Mouse (Mus musculus): ENCODE measurements around the gene Prr5l. TPM values are rescaled to one million over a fixed set of nuclear protein-coding genes. Genes with fewer than 3 reads are reported as not detected.

Prr5l gene
- polyA plus RNA-seq, 2 experiments = 16.4 to 27.3 TPM

- no peak for TF ChIP-seq POLR2A (IDR thresholded peaks at IDR 0.05; ENCODE audit: borderline replicate concordance, extremely low read depth, insufficient read depth, insufficient read length)
- DNase-seq (ENCODE audit: low spot score) (no peak), ATAC-seq (ENCODE audit: low FRiP score, low read depth) (no peak)
- Histone ChIP-seq H3K9me3 (ENCODE audit: control insufficient read depth, low read length) (no peaks in the 10 kb centered on the region), H3K9ac (ENCODE audit: low read depth, low read length, severe bottlenecking) (no peak overlapping the region), H3K4me1 (ENCODE audit: control insufficient read depth, insufficient read depth, low read length) (no peaks in the 10 kb centered on the region), H3K36me3 (ENCODE audit: control insufficient read depth, insufficient read depth, low read length) (no peaks in the 10 kb centered on the region), H3K4me3 (replicated peaks; ENCODE audit: low read length) (no peak overlapping the region), H3K4me2 (replicated peaks; ENCODE audit: low read depth, low read length, severe bottlenecking) (no peak overlapping the region), H3K27ac (replicated peaks; ENCODE audit: low read depth, low read length) (no peak overlapping the region), H3K27me3 (ENCODE audit: control insufficient read depth, insufficient read depth, low read length) (no peaks in the 10 kb centered on the region)
- WGBS = 84% methylated on average over 1 of the region's 1 CpGs
Measured at GRCm38 (mm10) chr2:101820816-101821215, 62.0 kb downstream of the Prr5l start.

GRCm38 (mm10) chr2:101818986-101819764 lies 63.7 kb downstream of the Prr5l start:
- Histone ChIP-seq H3K9ac (ENCODE audit: low read depth, low read length, severe bottlenecking) (no peak overlapping the region), H3K36me3 (ENCODE audit: control insufficient read depth, insufficient read depth, low read length) (no peaks in the 10 kb centered on the region), H3K4me1 (ENCODE audit: control insufficient read depth, insufficient read depth, low read length) (0 out of 2 replicates have a peak, but pooled peaks cover 4% of the 10 kb centered on the region), H3K9me3 (ENCODE audit: control insufficient read depth, low read length) (no peaks in the 10 kb centered on the region), H3K4me2 (replicated peaks; ENCODE audit: low read depth, low read length, severe bottlenecking) (no peak overlapping the region), H3K27ac (replicated peaks; ENCODE audit: low read depth, low read length) (no peak overlapping the region), H3K27me3 (ENCODE audit: control insufficient read depth, insufficient read depth, low read length) (no peaks in the 10 kb centered on the region), H3K4me3 (replicated peaks; ENCODE audit: low read length) (no peak overlapping the region)
- 73% methylated on average over 7 of the region's 7 CpGs for WGBS
- ATAC-seq (ENCODE audit: low FRiP score, low read depth) (no peak), DNase-seq (ENCODE audit: low spot score) (no peak)
- TF ChIP-seq POLR2A (IDR thresholded peaks at IDR 0.05; ENCODE audit: borderline replicate concordance, extremely low read depth, insufficient read depth, insufficient read length) = no peak

GRCm38 (mm10) chr2:101816646-101817308 lies 66.0 kb downstream of the Prr5l start:
- ATAC-seq (ENCODE audit: low FRiP score, low read depth) (no peak), DNase-seq (ENCODE audit: low spot score) (no peak)
- Histone ChIP-seq H3K4me1 (ENCODE audit: control insufficient read depth, insufficient read depth, low read length) (0 out of 2 replicates have a peak, but pooled peaks cover 4% of the 10 kb centered on the region), H3K9ac (ENCODE audit: low read depth, low read length, severe bottlenecking) (no peak overlapping the region), H3K27ac (replicated peaks; ENCODE audit: low read depth, low read length) (no peak overlapping the region), H3K36me3 (ENCODE audit: control insufficient read depth, insufficient read depth, low read length) (no peaks in the 10 kb centered on the region), H3K4me2 (replicated peaks; ENCODE audit: low read depth, low read length, severe bottlenecking) (no peak overlapping the region), H3K27me3 (ENCODE audit: control insufficient read depth, insufficient read depth, low read length) (no peaks in the 10 kb centered on the region), H3K4me3 (replicated peaks; ENCODE audit: low read length) (no peak overlapping the region), H3K9me3 (ENCODE audit: control insufficient read depth, low read length) (no peaks in the 10 kb centered on the region)
- TF ChIP-seq POLR2A (IDR thresholded peaks at IDR 0.05; ENCODE audit: borderline replicate concordance, extremely low read depth, insufficient read depth, insufficient read length) = no peak
- 79% methylated on average over 3 of the region's 3 CpGs for WGBS

GRCm38 (mm10) chr2:101815250-101815934 lies 67.4 kb downstream of the Prr5l start:
- no peak for DNase-seq (ENCODE audit: low spot score)
- Histone ChIP-seq H3K27ac (replicated peaks; ENCODE audit: low read depth, low read length) (no peak overlapping the region), H3K4me3 (replicated peaks; ENCODE audit: low read length) (no peak overlapping the region), H3K36me3 (ENCODE audit: control insufficient read depth, insufficient read depth, low read length) (no peaks in the 10 kb centered on the region), H3K27me3 (ENCODE audit: control insufficient read depth, insufficient read depth, low read length) (no peaks in the 10 kb centered on the region), H3K9me3 (ENCODE audit: control insufficient read depth, low read length) (no peaks in the 10 kb centered on the region), H3K4me1 (ENCODE audit: control insufficient read depth, insufficient read depth, low read length) (0 out of 2 replicates have a peak, but pooled peaks cover 7% of the 10 kb centered on the region), H3K9ac (ENCODE audit: low read depth, low read length, severe bottlenecking) (no peak overlapping the region), H3K4me2 (replicated peaks; ENCODE audit: low read depth, low read length, severe bottlenecking) (no peak overlapping the region)
- TF ChIP-seq POLR2A (IDR thresholded peaks at IDR 0.05; ENCODE audit: borderline replicate concordance, extremely low read depth, insufficient read depth, insufficient read length) = no peak
- 31% methylated on average over 5 of the region's 5 CpGs for WGBS
- ATAC-seq (ENCODE audit: low FRiP score, low read depth) = peak; percentile 44; the same call in 1 of the 2 replicates

GRCm38 (mm10) chr2:101814272-101814625 lies 68.6 kb downstream of the Prr5l start:
- H3K9me3 ChIP-seq (ENCODE audit: control insufficient read depth, low read length) = no peaks in the 10 kb centered on the region
- ATAC-seq (ENCODE audit: low FRiP score, low read depth) = no peak

More at GRCm38 (mm10) chr2:101814272-101814625, 68.6 kb downstream of the Prr5l start:
- Histone ChIP-seq H3K4me1 (ENCODE audit: control insufficient read depth, insufficient read depth, low read length) (0 out of 2 replicates have a peak, but pooled peaks cover 9% of the 10 kb centered on the region), H3K4me2 (replicated peaks; ENCODE audit: low read depth, low read length, severe bottlenecking) (no peak overlapping the region), H3K9ac (ENCODE audit: low read depth, low read length, severe bottlenecking) (no peak overlapping the region), H3K36me3 (ENCODE audit: control insufficient read depth, insufficient read depth, low read length) (no peaks in the 10 kb centered on the region), H3K4me3 (replicated peaks; ENCODE audit: low read length) (no peak overlapping the region), H3K27me3 (ENCODE audit: control insufficient read depth, insufficient read depth, low read length) (no peaks in the 10 kb centered on the region), H3K27ac (replicated peaks; ENCODE audit: low read depth, low read length) (no peak overlapping the region)
- TF ChIP-seq POLR2A (IDR thresholded peaks at IDR 0.05; ENCODE audit: borderline replicate concordance, extremely low read depth, insufficient read depth, insufficient read length) = no peak
- DNase-seq (ENCODE audit: low spot score) = no peak
- WGBS = 76% methylated on average over 5 of the region's 5 CpGs

All from limb, embryonic 14.5 days (tissue).